Mouse (Mus musculus) embryonic facial prominence, embryonic 14.5 days (tissue): ENCODE measurements around the gene Mrm3. TPM values are rescaled to one million over a fixed set of nuclear protein-coding genes. Genes with fewer than 3 reads are reported as not detected.
"Not testable (repeated sequence)": the region's sequence is repeated elsewhere in the genome, so short reads cannot be mapped to it uniquely, and the experiment has no call there.

Experiments
- ATAC-seq: fragments of 200-750 bp; cut with Nextera tagmentation; 2 replicates; pipeline ENCODE4 v1.8.0; 2017; ENCODE audit warnings: low read depth, moderate number of reproducible peaks, moderate TSS enrichment
- DNase-seq: peaks from one replicate; pipeline ENCODE4 v3.0.0-alpha.2; 2015; ENCODE audit warnings: low spot score
- H3K27ac ChIP-seq: fragments of 300-500 bp; sonication (generic); replicated peaks from 2 replicates; pipeline ENCODE4 v1.5.1; 2014; ENCODE audit warnings: low read depth, mild to moderate bottlenecking, low read length, moderate library complexity
- H3K27me3 ChIP-seq: fragments of 300-500 bp; sonication (generic); replicated peaks from 2 replicates; pipeline ENCODE4 v1.6.1; 2014; ENCODE audit warnings: low read length; ENCODE audit not compliant: control insufficient read depth, insufficient read depth
- H3K36me3 ChIP-seq: fragments of 300-500 bp; sonication (generic); 2 replicates; pipeline ENCODE4 v1.6.1; 2014; ENCODE audit warnings: low read length, mixed read lengths; ENCODE audit not compliant: control insufficient read depth, insufficient read depth
- H3K4me1 ChIP-seq: fragments of 300-500 bp; sonication (generic); 2 replicates; pipeline ENCODE4 v1.6.1; 2014; ENCODE audit warnings: antibody characterized with exemption, low read length; ENCODE audit not compliant: control insufficient read depth, insufficient read depth
- H3K4me2 ChIP-seq: fragments of 300-500 bp; sonication (generic); 2 replicates; pipeline ENCODE4 v1.6.1; 2014; ENCODE audit warnings: low read depth, mild to moderate bottlenecking, low read length, moderate library complexity, mixed read lengths
- H3K4me3 ChIP-seq: fragments of 300-500 bp; sonication (generic); 2 replicates; pipeline ENCODE4 v1.5.1; 2014; ENCODE audit warnings: low read depth, mild to moderate bottlenecking, low read length
- H3K9ac ChIP-seq: fragments of 300-500 bp; sonication (generic); 2 replicates; pipeline ENCODE4 v1.6.1; 2014; ENCODE audit warnings: low read depth, mild to moderate bottlenecking, low read length, moderate library complexity, mixed read lengths
- H3K9me3 ChIP-seq: fragments of 300-500 bp; sonication (generic); 2 replicates; pipeline ENCODE4 v1.6.1; 2016; ENCODE audit warnings: low read length; ENCODE audit not compliant: control insufficient read depth
- WGBS: fragments of 180-500 bp; shearing (Covaris S2); extraction: QIAGEN DNeasy Blood & Tissue Kit; methylation state at CpG from one replicate; pipeline ENCODE4 v1.1.7; 2014; 5-methylcytosine and 5-hydroxymethylcytosine counted together
- polyA plus RNA-seq: library from polyadenylated mRNA; unstranded; fragments of >200 nt; fragmentation: Nextera tagmentation; extraction: Ambion mirVana; gene quantifications from 2 replicates; pipeline ENCODE4 v1.2.1, GENCODE M21; 2014

The Mrm3 gene
- polyA plus RNA-seq: 21.1 and 23.8 TPM in 2 replicates

- Histone ChIP-seq H3K27me3 (no peaks in the 10 kb centered on the region), H3K4me3 (peak within 1 kb of the TSS; percentile 90), H3K27ac (peak within 1 kb of the TSS; percentile 78), H3K36me3 (peaks cover 39% of the 10 kb centered on the region), H3K4me2 (peak within 1 kb of the TSS; percentile 72), H3K9ac (peak within 1 kb of the TSS; percentile 87), H3K9me3 (no peaks in the 10 kb centered on the region), H3K4me1 (peaks cover 14% of the 10 kb centered on the region)
- WGBS: 1% methylated on average over 47 of the region's 61 CpGs
- peak; percentile 95 for DNase-seq
- peak; percentile 87 for ATAC-seq
These were observed at the start of gene Mrm3, which contains the start of gene Glod4 for GRCm38 (mm10) chr11:76242901-76243810. Mrm3 (plus strand) TSS chr11:76243715. Glod4 (minus strand) TSS chr11:76243725.

- no peak overlapping the region for H3K27ac ChIP-seq
- no peaks in the 10 kb centered on the region for H3K4me1 ChIP-seq
- H3K9ac ChIP-seq: no peak overlapping the region
- no peak for DNase-seq
- no peaks in the 10 kb centered on the region for H3K36me3 ChIP-seq
- no peak overlapping the region for H3K4me3 ChIP-seq
- H3K9me3 ChIP-seq: no peaks in the 10 kb centered on the region
- WGBS: 63% methylated on average over 8 of the region's 8 CpGs
- no peak overlapping the region for H3K4me2 ChIP-seq
- ATAC-seq: no peak
- H3K27me3 ChIP-seq: no peaks in the 10 kb centered on the region
These were observed 47.1 kb upstream of the Mrm3 start for GRCm38 (mm10) chr11:76196275-76196976.

- H3K36me3 ChIP-seq: no peaks in the 10 kb centered on the region
- DNase-seq: no peak
- H3K9me3 ChIP-seq: no peaks in the 10 kb centered on the region
- no peak for ATAC-seq
- no peak overlapping the region for H3K4me2 ChIP-seq
- 55% methylated on average over 8 of the region's 8 CpGs for WGBS
- H3K27ac ChIP-seq: no peak overlapping the region
- H3K4me3 ChIP-seq: no peak overlapping the region
- H3K9ac ChIP-seq: no peak overlapping the region
- H3K4me1 ChIP-seq: no peaks in the 10 kb centered on the region
- H3K27me3 ChIP-seq: no peaks in the 10 kb centered on the region
These were observed 46.5 kb upstream of the Mrm3 start for GRCm38 (mm10) chr11:76196977-76197469.

- ATAC-seq (peak; percentile 98), DNase-seq (peak; percentile 91)
- under 1% methylated on average over 24 of the region's 90 CpGs for WGBS
- H3K27me3 ChIP-seq: no peaks in the 10 kb centered on the region
- H3K4me3 ChIP-seq: peak overlapping the region; percentile 89
- peak overlapping the region; percentile 95 for H3K4me2 ChIP-seq
- H3K4me1 ChIP-seq: peaks cover 7% of the 10 kb centered on the region; the same call in 1 of the 2 replicates
- H3K27ac ChIP-seq: peak overlapping the region; percentile 48; the same call in 1 of the 2 replicates
- peak overlapping the region; percentile 82 for H3K9ac ChIP-seq
- H3K9me3 ChIP-seq: no peaks in the 10 kb centered on the region
- peaks cover 11% of the 10 kb centered on the region; the same call in 1 of the 2 replicates for H3K36me3 ChIP-seq
These were observed 41.5 kb upstream of the Mrm3 start for GRCm38 (mm10) chr11:76201761-76202674.

GRCm38 (mm10) chr11:76206793-76207192 lies 36.7 kb upstream of the Mrm3 start:
- Histone ChIP-seq H3K9ac (no peak overlapping the region), H3K27ac (no peak overlapping the region), H3K4me2 (no peak overlapping the region), H3K4me3 (no peak overlapping the region), H3K36me3 (peaks cover 53% of the 10 kb centered on the region), H3K27me3 (no peaks in the 10 kb centered on the region), H3K9me3 (no peaks in the 10 kb centered on the region), H3K4me1 (peaks cover 7% of the 10 kb centered on the region; the same call in 1 of the 2 replicates)
- 86% methylated on average over 5 of the region's 5 CpGs for WGBS
- ATAC-seq: no peak
- no peak for DNase-seq

- ATAC-seq: no peak
- H3K4me3 ChIP-seq: no peak overlapping the region
- H3K4me2 ChIP-seq: no peak overlapping the region
- peaks cover 71% of the 10 kb centered on the region for H3K36me3 ChIP-seq
- H3K27me3 ChIP-seq: no peaks in the 10 kb centered on the region
- no peaks in the 10 kb centered on the region for H3K9me3 ChIP-seq
- peak; percentile 47 for DNase-seq
- H3K27ac ChIP-seq: no peak overlapping the region
- 78% methylated on average over 13 of the region's 13 CpGs for WGBS
- no peaks in the 10 kb centered on the region for H3K4me1 ChIP-seq
- H3K9ac ChIP-seq: no peak overlapping the region
These were observed 33.1 kb upstream of the Mrm3 start for GRCm38 (mm10) chr11:76210228-76210985.

GRCm38 (mm10) chr11:76211595-76211994 lies 31.9 kb upstream of the Mrm3 start:
- not testable (repeated sequence) for H3K4me1 ChIP-seq

More at GRCm38 (mm10) chr11:76211595-76211994, 31.9 kb upstream of the Mrm3 start:
- H3K4me3 ChIP-seq, H3K4me2 ChIP-seq, DNase-seq, H3K9me3 ChIP-seq, ATAC-seq, H3K27ac ChIP-seq, H3K9ac ChIP-seq, H3K27me3 ChIP-seq: not testable (repeated sequence)
- H3K36me3 ChIP-seq: peaks cover 69% of the 10 kb centered on the region
- 100% methylated on average over 1 of the region's 6 CpGs for WGBS
